Mouse (Mus musculus): ENCODE measurements around the gene Trappc1.

DNA sequence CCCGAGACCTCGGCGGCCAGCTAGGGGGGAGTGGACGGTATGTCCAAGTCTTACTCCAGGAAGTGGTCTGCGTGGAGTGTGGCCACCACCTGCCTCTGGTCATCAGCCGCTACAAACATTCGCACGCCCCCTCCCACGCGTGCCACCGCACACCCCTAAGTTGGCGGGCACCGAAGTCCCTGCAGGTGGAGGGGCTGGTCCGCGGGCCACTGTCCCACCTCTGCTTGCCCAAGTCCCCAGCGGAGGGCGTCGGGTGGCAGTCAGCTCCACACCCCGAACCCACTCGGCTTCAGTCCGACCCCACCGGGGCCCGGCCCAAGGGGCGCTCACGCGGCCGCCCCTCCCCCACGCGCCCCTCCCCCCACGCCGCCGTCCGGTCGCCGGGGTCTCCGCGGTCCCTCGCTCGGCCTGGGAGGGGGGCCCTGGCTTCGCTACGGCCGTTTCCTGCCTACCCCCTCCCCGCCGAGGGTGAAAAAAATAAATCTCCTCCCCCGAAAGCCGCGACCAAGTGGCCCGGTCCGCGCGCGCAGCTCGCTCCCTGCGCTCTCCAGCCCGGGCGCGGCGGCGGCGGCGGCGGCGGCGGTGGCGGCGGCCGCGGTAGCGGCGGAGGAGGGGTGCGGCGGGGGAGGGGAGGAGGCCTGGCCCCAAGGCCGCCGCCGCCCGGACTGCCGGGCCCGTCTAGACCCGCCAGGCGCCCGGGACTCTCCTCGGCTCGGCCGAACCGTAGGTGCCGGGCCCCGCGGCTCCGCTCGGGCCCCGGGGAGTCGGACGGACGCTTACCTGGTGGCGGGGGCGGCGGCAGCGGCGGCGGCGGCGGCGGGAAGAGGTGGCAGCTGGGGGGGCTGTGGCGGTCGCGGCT lies 44.8 kb downstream of the Trappc1 start:
- no peak for TF ChIP-seq CTCF (IDR thresholded peaks at IDR 0.05; ENCODE audit: low read depth, low read length)
- TF ChIP-seq POLR2A (IDR thresholded peaks at IDR 0.05; ENCODE audit: borderline replicate concordance, low read depth, low read length): no peak

Measured in bone marrow macrophage, adult 2 months (primary cell).